Mouse (Mus musculus): Measurements from ENCODE around the gene Gm826. TPM values are rescaled to one million over a fixed set of nuclear protein-coding genes. Genes with fewer than 3 reads are reported as not detected.
A peak's percentile ranks its signal among the peaks of the same experiment; 100 is the strongest.

Gm826 gene
- total RNA-seq (2014; fragmentation: Nextera tagmentation): not detected in 2 replicates
- not detected in 2 replicates for total RNA-seq (2017)

- ATAC-seq (replicated peaks; ENCODE audit: low FRiP score, low TSS enrichment, poor library complexity, severe bottlenecking): no peak
Observed at GRCm38 (mm10) chr2:160334111-160334661, at the start of gene Gm826. TSS of gene Gm826 (minus strand) at chr2:160334162.

DNA sequence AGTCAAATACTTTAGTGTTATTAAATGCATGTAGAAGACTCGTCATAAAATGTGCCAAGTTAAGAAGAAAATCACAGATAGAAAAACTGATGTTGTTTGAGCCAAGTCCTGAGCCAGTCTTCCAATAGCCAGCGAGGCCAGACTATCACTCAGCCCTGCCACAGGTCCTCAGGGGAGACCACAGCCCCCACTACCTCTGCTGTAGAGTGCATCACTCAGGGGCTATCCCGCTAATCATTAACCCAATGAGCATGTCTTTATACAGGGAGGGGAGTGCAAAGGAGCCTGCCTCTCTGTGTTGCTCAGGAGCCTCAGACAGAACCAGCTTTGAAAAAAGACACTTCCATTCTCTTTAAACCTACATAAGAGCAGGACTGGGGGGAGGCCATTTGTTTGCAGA lies 49.5 kb upstream of the Gm826 start:
- no peak for ATAC-seq (replicated peaks; ENCODE audit: low FRiP score, low TSS enrichment, poor library complexity, severe bottlenecking)

GRCm38 (mm10) chr2:160378271-160378670 lies 44.3 kb upstream of the Gm826 start:
- peak; percentile 82 for ATAC-seq (replicated peaks; ENCODE audit: low FRiP score, low TSS enrichment, poor library complexity, severe bottlenecking)

- no peak for ATAC-seq (replicated peaks; ENCODE audit: low FRiP score, low TSS enrichment, poor library complexity, severe bottlenecking)
Observed at GRCm38 (mm10) chr2:160376236-160376635, 42.3 kb upstream of the Gm826 start.

- ATAC-seq (replicated peaks; ENCODE audit: low FRiP score, low TSS enrichment, poor library complexity, severe bottlenecking): no peak
Observed at GRCm38 (mm10) chr2:160369653-160370420, 35.9 kb upstream of the Gm826 start.

DNA sequence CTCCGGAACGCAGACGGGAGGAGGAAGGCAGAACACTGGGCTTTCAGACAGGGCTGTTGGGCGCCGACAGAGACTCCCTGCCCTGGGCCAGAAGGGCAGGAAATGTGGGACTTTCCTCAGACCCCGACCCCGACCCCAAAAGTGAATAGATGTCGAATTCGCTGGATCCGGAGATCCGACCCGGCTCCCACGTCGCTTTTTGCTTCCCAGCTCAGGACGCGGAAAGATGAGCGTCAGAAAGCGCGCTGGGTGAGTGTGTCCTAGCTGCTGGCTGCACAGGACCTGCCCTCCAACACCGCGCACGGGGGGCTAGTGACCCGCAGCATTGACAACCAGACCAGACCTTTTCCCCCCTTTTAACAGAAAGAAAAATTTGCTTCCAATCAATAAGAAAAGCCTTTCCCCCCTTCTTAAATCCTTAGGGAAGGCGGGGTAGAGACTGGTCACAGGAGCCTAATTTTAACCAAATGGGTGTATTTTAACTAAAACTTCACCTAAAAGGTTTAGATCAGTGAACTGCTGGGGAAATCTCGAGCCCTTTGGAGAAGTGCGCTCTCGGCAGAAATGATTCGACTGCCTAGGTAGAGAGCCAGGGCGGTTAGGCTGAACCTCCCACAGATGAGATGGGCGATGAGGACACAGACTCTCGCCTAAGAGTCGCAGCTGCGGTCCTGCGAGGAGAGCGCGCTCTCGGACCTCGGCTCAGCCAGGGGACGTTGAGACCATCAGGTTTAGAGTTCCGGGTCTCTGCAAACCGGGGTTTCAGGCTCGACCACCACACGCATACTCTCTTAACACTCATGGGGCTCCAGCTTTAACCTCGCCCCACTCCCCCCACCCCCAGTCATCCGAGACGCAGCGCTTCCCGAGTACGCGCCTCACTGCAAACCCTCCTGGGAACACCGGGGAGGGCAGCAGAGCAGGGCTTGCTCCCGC lies 34.7 kb upstream of the Gm826 start:
- no peak for ATAC-seq (replicated peaks; ENCODE audit: low FRiP score, low TSS enrichment, poor library complexity, severe bottlenecking)

DNA sequence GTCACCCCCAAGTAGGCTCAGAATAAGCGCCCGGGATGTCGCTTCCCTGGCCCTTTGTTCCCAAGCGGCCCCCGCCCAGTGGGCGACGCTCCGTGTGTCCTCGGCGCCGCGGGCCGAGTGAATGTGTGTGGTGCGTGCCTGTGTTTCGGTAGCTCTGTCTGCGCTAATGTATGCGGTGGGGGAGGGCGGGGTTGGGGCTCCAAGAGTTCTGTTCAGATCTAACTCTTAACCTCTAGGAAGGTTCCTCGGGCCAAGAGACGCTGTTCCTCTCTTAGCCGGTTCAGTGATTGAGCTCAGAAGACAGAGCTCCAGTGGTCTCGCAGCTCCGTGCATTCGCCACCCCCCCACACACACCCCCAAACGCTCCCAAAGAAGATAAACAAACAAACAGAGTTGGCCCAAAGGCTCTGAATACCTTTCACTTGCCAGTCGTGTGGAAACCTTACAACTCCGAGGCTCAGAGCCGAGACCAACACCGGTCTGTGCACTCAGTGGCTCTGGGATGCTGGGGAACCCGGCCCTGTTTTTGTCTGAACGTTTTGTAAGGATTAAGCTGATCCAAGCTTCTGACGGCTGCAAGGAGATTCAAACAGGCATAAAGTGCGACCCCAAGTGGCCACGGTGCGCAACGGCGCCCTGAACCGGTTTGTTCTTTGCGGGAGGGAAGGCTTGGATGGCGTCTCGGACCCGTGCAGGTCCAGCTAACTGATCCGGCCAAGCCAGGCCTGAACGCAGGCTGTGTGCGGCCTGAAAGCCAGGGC lies 33.7 kb upstream of the Gm826 start:
- ATAC-seq (replicated peaks; ENCODE audit: low FRiP score, low TSS enrichment, poor library complexity, severe bottlenecking): peak; percentile 66

DNA sequence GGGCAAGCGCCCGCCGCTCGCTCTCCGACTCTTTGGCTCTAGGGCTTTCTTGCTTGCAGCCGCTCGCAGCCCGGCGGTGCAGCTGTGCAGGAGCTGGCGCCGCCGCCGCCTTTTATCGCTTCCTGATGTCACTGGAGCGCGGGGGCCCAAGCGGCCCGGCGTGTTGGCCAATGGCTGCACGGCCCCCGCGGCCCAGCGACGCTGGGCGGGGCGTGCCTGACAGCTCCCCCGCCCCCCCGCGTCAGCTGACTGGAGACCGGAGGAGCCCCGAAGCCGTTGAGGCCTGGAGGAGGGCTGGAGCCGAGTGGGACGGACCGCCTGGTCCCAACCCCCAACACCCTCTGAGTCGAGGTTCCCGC lies 33.0 kb upstream of the Gm826 start, which contains the start of gene Mafb:
Mafb (minus strand) TSS at position 86 of the 359 bp plus-strand sequence.
- ATAC-seq (replicated peaks; ENCODE audit: low FRiP score, low TSS enrichment, poor library complexity, severe bottlenecking): peak; percentile 84

DNA sequence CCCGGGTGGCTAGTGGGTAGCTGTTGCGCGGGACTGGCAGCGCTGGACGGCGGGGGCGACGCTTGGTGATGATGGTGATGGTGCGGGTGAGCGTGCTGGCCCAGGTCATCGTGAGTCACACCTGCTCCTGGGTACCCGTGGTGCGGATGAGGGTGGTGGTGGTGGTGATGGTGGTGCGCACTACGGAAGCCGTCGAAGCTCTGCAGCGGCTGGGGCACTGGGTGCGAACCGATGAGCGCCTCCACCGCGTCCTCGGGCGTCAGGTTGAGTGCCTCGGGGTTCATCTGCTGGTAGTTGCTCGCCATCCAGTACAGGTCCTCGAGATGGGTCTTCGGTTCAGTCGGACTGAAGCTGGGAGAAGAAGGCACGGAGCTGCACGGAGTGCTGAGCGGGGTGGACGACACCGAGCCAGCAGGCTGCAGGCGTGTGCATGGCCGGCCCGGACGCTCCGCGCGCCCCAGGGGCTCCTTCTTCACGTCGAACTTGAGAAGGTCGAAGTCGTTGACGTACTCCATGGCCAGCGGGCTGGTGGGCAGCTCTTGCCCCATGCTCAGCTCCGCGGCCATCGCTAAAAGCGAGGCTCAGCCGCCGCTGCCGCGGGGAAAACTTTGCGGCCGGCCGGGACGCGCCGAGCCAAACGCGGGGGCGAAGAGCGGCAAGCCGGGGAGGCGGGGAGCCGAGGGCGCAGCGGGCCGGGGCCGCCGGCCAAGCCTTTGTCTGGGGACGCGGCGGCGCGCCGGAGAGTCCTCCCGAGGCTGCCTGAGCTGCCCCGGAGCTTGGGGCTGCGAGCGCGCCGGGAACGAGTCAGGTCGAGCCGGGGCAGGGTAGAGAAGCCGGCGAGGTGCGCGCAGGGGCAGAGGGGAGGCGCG lies 32.4 kb upstream of the Gm826 start:
- ATAC-seq (replicated peaks; ENCODE audit: low FRiP score, low TSS enrichment, poor library complexity, severe bottlenecking): no peak

DNA sequence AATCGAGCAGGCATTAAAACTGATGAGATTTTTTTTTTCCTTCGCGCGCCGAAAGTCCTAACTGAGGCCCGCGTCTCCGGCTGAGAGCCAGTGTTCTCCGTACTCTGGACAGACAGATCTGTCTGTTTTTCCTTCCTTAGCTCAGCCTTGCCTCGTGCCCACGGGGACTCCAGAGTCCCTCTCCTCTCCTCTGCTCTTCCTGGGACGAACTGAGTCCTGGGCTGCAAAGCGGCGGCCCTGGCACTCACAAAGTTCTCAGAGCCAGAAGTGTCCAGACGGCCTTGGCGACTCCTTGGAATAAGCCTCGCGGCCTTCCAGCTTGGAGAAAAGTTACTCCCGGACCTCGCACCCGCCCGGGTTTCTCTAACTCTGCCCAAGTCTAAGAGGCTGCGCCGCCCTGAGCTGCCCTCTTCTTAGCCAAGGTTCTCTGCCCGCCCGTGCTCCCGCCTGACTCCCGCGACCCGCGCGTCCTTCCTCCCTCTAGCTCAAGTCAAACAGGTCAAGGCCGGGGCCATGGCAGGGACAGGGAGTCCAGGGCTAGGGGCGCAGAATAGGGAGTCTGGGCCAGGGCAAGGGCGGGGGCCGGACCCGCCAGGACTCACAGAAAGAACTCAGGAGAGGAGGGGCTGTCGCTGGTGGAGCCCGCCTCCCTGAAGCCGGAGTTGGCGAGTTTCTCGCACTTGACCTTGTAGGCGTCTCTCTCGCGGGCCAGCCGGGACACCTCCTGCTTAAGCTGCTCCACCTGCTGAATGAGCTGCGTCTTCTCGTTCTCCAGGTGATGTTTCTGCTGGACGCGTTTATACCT lies 31.3 kb upstream of the Gm826 start:
- ATAC-seq (replicated peaks; ENCODE audit: low FRiP score, low TSS enrichment, poor library complexity, severe bottlenecking): no peak

- ATAC-seq (replicated peaks; ENCODE audit: low FRiP score, low TSS enrichment, poor library complexity, severe bottlenecking): no peak
Observed at GRCm38 (mm10) chr2:160364666-160365065, 30.7 kb upstream of the Gm826 start.

DNA sequence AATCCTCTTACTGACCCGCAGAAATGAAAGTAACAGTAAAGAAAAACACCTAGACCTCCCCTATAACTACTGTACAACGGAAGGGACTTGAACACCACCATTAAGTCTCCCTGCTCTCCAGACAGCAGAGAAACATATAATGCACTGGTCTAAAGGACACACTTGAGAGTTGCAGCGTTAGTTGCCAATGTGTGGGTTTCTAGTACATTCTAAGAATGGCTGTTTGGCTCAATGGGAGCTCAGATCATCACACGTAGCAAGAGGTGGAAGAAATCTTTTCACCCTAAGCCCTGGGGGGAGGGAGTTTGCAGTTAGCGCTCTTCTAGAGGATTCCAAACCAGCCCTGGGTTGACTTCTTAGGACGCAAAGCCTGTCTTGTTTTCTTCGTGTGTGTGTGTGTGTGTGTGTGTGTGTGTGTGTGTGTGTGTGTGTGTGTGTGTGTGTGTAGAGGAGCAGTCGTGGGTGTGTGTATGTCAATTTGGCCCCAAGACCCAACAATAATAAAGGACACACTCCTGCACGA lies 30.2 kb upstream of the Gm826 start:
- no peak for ATAC-seq (replicated peaks; ENCODE audit: low FRiP score, low TSS enrichment, poor library complexity, severe bottlenecking)

GRCm38 (mm10) chr2:160363201-160363600 lies 29.2 kb upstream of the Gm826 start:
- no peak for ATAC-seq (replicated peaks; ENCODE audit: low FRiP score, low TSS enrichment, poor library complexity, severe bottlenecking)

DNA sequence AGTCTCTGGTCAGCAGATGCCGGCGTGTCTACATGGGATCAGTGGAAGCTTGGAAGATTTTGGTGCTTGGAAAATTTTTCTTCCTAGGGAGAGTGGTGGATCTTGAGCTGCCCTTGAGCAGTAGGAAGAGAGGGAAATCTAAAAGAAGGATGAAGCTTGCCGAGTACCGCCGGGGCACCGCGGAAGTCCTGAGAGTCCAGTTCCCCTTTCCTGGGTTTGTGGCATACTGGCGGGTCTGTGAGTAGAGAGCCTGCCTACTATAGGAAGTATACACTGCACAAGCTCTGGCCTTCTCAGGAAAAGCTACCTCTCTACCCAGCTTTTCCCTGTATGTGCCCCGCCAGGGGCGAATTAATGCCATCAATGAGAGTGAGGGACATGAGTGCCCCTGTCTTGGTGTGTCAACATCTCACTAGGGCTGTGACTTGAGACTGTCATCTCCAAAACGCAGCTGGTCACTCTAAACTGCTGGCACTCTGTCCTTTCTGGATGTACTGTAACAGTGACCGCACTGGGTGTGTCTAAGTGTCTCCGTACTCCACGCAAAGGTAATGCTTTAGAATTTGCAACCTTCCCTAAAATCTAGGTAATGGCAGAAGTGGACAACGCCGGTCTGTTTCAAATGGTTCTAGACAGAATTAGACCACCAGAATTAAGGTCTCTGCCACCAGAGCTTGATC lies 27.6 kb upstream of the Gm826 start:
- ATAC-seq (replicated peaks; ENCODE audit: low FRiP score, low TSS enrichment, poor library complexity, severe bottlenecking): no peak

GRCm38 (mm10) chr2:160360234-160360874 lies 26.4 kb upstream of the Gm826 start:
- no peak for ATAC-seq (replicated peaks; ENCODE audit: low FRiP score, low TSS enrichment, poor library complexity, severe bottlenecking)

GRCm38 (mm10) chr2:160358896-160359295 lies 24.9 kb upstream of the Gm826 start:
- no peak for ATAC-seq (replicated peaks; ENCODE audit: low FRiP score, low TSS enrichment, poor library complexity, severe bottlenecking)

DNA sequence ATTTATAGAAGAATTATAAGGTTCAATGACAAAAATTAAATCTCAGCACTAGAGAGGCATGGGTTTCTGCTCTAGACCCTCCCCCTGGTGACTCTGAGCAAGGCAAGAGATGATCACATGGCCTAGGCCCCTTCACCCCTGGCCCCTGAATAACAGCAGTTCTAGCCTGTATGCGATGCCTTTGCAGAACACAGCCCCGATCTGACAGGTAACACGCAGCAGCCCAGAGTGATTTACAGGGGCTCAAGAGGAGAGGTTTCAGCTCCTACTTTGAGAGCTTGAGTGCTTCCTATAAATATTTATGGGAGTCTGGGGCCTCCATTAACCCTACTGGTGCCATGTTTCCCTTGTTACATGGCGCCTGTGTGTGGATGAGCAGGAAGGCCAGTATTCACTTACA lies 23.5 kb upstream of the Gm826 start:
- ATAC-seq (replicated peaks; ENCODE audit: low FRiP score, low TSS enrichment, poor library complexity, severe bottlenecking): no peak
